Mouse (Mus musculus) megakaryocyte, embryonic 14.5 days (primary cell): Measurements from ENCODE around the gene Il9.

Source experiments
- FLI1 ChIP-seq: IDR thresholded peaks from 2 replicates; pipeline ENCODE4 v1.6.1; 2012; ENCODE audit warnings: low read length, inconsistent platforms, mixed read lengths
- GATA1 ChIP-seq: IDR thresholded peaks from 3 replicates; pipeline ENCODE4 v1.6.1; 2012; ENCODE audit warnings: mixed read lengths, low read length, inconsistent platforms, borderline replicate concordance

DNA sequence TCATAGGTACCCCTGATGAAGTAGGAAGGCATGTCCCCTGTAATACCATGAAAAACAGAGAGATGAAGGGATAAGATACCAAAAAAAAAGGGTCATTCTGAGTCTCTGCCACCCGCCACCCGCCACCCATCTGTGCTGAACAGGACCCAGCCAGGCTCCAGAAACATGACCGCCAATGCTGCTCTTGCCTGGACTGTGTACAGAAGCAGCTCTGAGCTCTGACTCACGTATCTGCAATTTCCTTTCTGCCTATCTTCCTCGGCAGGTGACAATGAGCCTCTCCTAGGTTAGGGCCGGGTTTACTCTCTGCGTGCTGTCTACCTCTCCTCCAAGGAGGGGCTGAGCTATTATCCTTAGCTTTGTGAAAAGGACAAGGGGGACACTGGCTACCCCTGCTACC is 38.6 kb downstream of the Il9 start:
- no peak for TF ChIP-seq GATA1
- TF ChIP-seq FLI1 = no peak
